Mouse (Mus musculus): ENCODE measurements around the gene Fam122a. TPM values are rescaled to one million over a fixed set of nuclear protein-coding genes. Genes with fewer than 3 reads are reported as not detected.

The Fam122a gene
- polyA plus RNA-seq (2016; fragmentation: Nextera tagmentation; extraction: Ambion mirVana), result 62.9 and 70.5 TPM in 2 replicates

DNA sequence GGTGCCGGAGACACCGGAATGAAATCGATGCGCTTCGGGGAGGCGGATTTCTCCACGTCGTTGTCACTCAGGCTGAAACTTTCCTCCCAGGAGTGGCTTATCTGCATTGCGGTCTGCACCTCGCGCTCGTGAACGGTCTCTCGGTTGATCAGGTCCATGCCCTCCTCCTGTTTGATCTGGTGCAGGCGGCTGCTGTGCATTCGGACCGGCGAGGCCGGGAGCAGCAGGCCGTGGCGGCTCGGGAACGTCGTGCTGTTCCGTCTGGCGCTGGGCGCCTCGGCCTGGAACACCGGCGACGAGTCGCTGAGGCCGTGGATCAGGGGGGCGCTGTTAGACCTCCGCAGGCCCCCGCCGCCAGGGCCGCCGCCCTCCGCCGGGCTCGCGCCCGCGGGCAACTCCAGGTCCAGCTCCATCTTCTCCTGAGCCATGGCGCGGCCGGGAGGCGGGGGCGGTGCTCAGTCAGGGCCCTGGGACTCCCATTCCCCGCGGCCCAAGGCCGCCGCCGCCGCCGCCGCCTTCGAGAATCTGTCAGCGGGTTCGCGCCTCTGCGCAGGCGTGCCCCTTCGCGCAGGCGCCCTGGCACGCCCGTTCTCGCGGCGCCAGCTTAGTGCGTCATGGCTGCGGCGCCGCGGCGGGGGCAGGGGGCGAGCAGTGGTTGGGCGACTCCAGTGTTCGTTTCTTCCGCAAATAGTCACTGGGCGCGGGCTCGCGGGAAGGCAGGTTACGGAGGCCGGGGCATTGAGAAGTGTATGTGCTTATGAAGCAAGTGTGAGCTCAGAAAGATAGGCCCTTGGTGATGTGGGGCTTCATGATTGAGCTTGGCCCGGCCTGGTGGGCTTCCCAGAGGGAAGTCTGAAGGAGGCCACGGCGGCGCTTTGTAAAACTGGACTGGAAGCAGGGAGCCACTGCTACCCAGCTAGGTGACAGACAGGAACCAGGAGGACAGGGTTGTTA, at the start of gene Fam122a:
Gene Fam122a, minus strand, starts transcription at position 428 of the 954 bp plus-strand sequence.
- Histone ChIP-seq H3K36me3 (0 out of 2 replicates have a peak, but pooled peaks cover 4% of the 10 kb centered on the region), H3K9me3 (no peaks in the 10 kb centered on the region), H3K27me3 (no peaks in the 10 kb centered on the region), H3K9ac (peak within 1 kb of the TSS; percentile 92), H3K4me2 (replicated peaks) (peak within 1 kb of the TSS; percentile 81), H3K4me3 (peak within 1 kb of the TSS; percentile 78), H3K4me1 (peaks cover 10% of the 10 kb centered on the region; the same call in 1 of the 2 replicates), H3K27ac (peak within 1 kb of the TSS; percentile 87)
- peak; percentile 91 for ATAC-seq (ENCODE audit: insufficient number of reproducible peaks, insufficient read depth, low FRiP score, low TSS enrichment)
- WGBS, result under 1% methylated on average over 90 of the region's 92 CpGs

DNA sequence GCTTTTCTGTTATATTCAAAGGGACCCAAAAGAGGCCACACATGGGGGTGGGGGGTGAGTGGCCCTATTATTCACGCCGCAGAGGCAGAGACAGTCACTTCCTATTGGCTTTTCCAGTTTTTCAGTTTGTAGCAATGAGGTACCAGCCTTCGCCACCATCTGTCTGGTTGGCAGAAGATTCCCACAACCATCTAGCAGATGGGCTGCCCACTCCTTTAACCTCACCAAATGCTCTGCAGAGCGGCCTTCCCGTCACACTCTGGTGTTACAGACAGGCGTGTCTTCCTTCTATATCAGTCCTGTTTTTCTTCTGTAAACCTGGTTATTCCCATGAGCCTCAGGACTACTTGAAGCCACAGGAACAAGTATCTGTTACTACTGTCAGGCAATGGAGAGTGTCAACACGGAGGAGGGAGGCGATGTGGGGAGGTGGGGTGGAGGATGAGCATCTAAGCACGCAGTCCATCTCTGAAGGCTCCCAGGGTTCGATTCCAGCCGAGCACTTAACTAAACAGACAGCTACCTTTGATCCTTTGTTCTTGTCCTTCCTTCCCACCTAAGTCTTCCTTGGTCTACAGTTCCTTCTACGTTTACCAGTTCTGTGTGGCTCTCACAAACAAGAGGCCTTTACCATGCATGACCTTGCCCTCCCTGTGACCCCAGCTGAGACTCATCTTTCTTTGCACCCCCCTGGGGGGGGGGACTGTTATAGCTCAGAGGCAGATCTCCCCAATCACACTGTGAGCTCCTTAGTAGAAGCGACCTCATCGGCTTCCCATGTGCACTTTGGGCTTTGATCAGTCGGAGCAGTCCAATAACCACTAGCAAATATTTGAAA, 46.5 kb upstream of the Fam122a start:
- Histone ChIP-seq H3K4me3 (no peak overlapping the region), H3K9me3 (no peaks in the 10 kb centered on the region), H3K36me3 (no peaks in the 10 kb centered on the region), H3K9ac (no peak overlapping the region), H3K4me1 (no peaks in the 10 kb centered on the region), H3K27ac (no peak overlapping the region), H3K27me3 (no peaks in the 10 kb centered on the region), H3K4me2 (replicated peaks) (no peak overlapping the region)
- 75% methylated on average over 15 of the region's 15 CpGs for WGBS
- no peak for ATAC-seq (ENCODE audit: insufficient number of reproducible peaks, insufficient read depth, low FRiP score, low TSS enrichment)

DNA sequence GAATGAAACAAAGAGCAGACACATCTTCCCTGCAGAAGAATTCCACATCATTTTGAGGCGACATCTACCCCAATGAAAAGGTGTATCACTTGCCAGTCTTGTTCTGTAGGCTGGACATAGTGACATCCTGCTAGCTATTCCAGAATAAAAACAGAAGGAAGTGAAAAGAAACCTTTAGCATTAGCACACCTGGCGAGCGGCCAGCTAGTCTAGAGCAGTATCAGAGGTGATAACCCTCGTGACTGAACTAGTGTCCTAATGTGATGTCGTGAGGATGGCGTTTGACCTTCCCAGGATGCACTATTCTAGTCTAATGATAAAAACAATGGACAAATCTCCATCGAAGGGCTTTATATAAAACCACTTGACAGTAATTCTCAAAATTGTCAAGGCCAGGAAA, 44.8 kb upstream of the Fam122a start:
- H3K4me1 ChIP-seq, result no peaks in the 10 kb centered on the region
- no peaks in the 10 kb centered on the region for H3K36me3 ChIP-seq
- no peaks in the 10 kb centered on the region for H3K9me3 ChIP-seq
- no peak for ATAC-seq (ENCODE audit: insufficient number of reproducible peaks, insufficient read depth, low FRiP score, low TSS enrichment)
- H3K27ac ChIP-seq, result no peak overlapping the region
- no peak overlapping the region for H3K4me3 ChIP-seq
- no peak overlapping the region for H3K4me2 ChIP-seq (replicated peaks)
- 89% methylated on average over 7 of the region's 7 CpGs for WGBS
- H3K27me3 ChIP-seq, result no peaks in the 10 kb centered on the region
- no peak overlapping the region for H3K9ac ChIP-seq

DNA sequence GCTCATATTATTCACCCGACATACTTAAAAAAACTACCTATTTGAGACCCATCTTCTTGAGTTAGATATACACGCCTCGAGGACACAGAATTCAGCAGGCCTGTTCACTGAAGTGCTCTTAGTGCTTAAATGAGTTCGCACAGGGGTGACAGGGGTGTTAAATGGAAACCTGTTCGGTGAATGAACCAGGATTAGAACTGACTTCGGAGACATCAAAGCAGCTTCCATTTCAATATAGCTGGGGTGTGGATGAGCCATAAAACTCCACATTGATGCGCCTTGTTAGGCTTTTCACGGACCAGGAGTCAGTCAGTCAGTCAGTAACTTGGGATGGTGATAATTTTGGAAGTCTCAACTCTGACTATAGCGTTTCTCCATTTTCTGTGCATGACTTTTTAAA, 44.0 kb upstream of the Fam122a start:
- H3K9me3 ChIP-seq, result no peaks in the 10 kb centered on the region
- no peak for ATAC-seq (ENCODE audit: insufficient number of reproducible peaks, insufficient read depth, low FRiP score, low TSS enrichment)
- no peak overlapping the region for H3K4me3 ChIP-seq
- H3K27ac ChIP-seq, result no peak overlapping the region
- 85% methylated on average over 9 of the region's 9 CpGs for WGBS
- no peak overlapping the region for H3K9ac ChIP-seq
- H3K4me2 ChIP-seq (replicated peaks), result no peak overlapping the region
- H3K4me1 ChIP-seq, result no peaks in the 10 kb centered on the region
- H3K36me3 ChIP-seq, result no peaks in the 10 kb centered on the region
- no peaks in the 10 kb centered on the region for H3K27me3 ChIP-seq

- Histone ChIP-seq H3K9me3 (no peaks in the 10 kb centered on the region), H3K4me3 (no peak overlapping the region), H3K27me3 (no peaks in the 10 kb centered on the region), H3K27ac (no peak overlapping the region), H3K9ac (no peak overlapping the region), H3K4me1 (no peaks in the 10 kb centered on the region), H3K36me3 (no peaks in the 10 kb centered on the region), H3K4me2 (replicated peaks) (no peak overlapping the region)
- WGBS, result 86% methylated on average over 6 of the region's 6 CpGs
- ATAC-seq (ENCODE audit: insufficient number of reproducible peaks, insufficient read depth, low FRiP score, low TSS enrichment), result no peak
Measured at GRCm38 (mm10) chr19:24519732-24520409, 42.7 kb upstream of the Fam122a start.

- no peaks in the 10 kb centered on the region for H3K27me3 ChIP-seq
- no peak overlapping the region for H3K4me2 ChIP-seq (replicated peaks)
- H3K4me1 ChIP-seq, result no peaks in the 10 kb centered on the region
- H3K9ac ChIP-seq, result peak overlapping the region; percentile 24; the same call in 1 of the 2 replicates
- H3K27ac ChIP-seq, result no peak overlapping the region
- no peaks in the 10 kb centered on the region for H3K36me3 ChIP-seq
- H3K4me3 ChIP-seq, result no peak overlapping the region
- no peak for ATAC-seq (ENCODE audit: insufficient number of reproducible peaks, insufficient read depth, low FRiP score, low TSS enrichment)
- H3K9me3 ChIP-seq, result no peaks in the 10 kb centered on the region
Measured at GRCm38 (mm10) chr19:24518384-24518783, 41.2 kb upstream of the Fam122a start.

DNA sequence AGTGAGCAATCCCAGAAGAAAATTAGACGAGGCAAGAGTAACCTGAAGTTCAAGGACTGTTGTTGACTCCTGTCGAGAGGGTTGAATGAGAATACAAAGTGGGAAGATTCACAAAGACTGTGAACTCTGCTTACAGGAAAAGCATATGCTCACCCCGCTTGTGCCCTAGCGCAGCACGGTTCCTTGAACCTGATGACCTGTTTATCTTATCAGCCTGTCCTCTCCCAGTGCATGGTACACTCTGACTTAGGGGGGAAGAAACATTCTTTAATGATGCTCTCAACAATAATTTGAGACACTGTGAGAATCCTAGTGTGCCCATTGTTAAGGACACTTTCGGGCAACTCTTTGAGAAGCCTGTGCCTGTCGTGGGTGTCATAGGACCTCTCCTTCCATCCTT, 39.9 kb upstream of the Fam122a start:
- Histone ChIP-seq H3K27me3 (no peaks in the 10 kb centered on the region), H3K4me3 (no peak overlapping the region), H3K36me3 (no peaks in the 10 kb centered on the region), H3K4me1 (no peaks in the 10 kb centered on the region), H3K9me3 (no peaks in the 10 kb centered on the region), H3K9ac (no peak overlapping the region), H3K4me2 (replicated peaks) (no peak overlapping the region), H3K27ac (no peak overlapping the region)
- 83% methylated on average over 7 of the region's 7 CpGs for WGBS
- ATAC-seq (ENCODE audit: insufficient number of reproducible peaks, insufficient read depth, low FRiP score, low TSS enrichment), result no peak

DNA sequence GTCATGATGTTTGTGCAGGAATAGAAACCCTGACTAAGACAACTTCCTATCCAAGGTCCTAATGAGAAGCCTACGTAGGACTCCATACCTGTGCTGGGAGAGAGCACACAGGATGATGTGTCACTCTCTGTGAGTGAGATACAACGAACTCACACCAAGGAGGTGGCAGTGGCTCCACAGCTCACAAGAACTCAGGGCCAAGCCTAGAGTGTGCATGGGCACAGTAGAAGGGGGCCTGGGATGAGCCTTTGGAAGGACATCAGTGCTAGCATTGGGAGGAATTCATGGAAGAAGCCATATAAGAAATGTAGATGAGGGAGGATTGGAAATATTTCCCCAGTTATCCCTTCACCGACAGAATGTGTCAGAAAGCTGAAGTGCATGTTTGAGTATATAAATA, 38.8 kb upstream of the Fam122a start:
- no peak for ATAC-seq (ENCODE audit: insufficient number of reproducible peaks, insufficient read depth, low FRiP score, low TSS enrichment)
- Histone ChIP-seq H3K27ac (no peak overlapping the region), H3K27me3 (no peaks in the 10 kb centered on the region), H3K4me3 (no peak overlapping the region), H3K9me3 (no peaks in the 10 kb centered on the region), H3K36me3 (no peaks in the 10 kb centered on the region), H3K4me1 (no peaks in the 10 kb centered on the region), H3K9ac (no peak overlapping the region), H3K4me2 (replicated peaks) (no peak overlapping the region)
- 88% methylated on average over 3 of the region's 3 CpGs for WGBS

- Histone ChIP-seq H3K4me2 (replicated peaks) (no peak overlapping the region), H3K4me3 (no peak overlapping the region), H3K27me3 (no peaks in the 10 kb centered on the region), H3K4me1 (no peaks in the 10 kb centered on the region), H3K27ac (no peak overlapping the region), H3K36me3 (no peaks in the 10 kb centered on the region), H3K9me3 (no peaks in the 10 kb centered on the region), H3K9ac (no peak overlapping the region)
- 83% methylated on average over 15 of the region's 15 CpGs for whole genome bisulfite sequencing
- ATAC-seq (ENCODE audit: insufficient number of reproducible peaks, insufficient read depth, low FRiP score, low TSS enrichment), result no peak
Measured at GRCm38 (mm10) chr19:24514661-24515642, 37.8 kb upstream of the Fam122a start.

- ATAC-seq (ENCODE audit: insufficient number of reproducible peaks, insufficient read depth, low FRiP score, low TSS enrichment), result no peak
Measured at GRCm38 (mm10) chr19:24513105-24513843, 36.1 kb upstream of the Fam122a start.

More at GRCm38 (mm10) chr19:24513105-24513843, 36.1 kb upstream of the Fam122a start:
- WGBS, result 83% methylated on average over 20 of the region's 20 CpGs
- Histone ChIP-seq H3K27me3 (no peaks in the 10 kb centered on the region), H3K9me3 (no peaks in the 10 kb centered on the region), H3K4me1 (no peaks in the 10 kb centered on the region), H3K27ac (no peak overlapping the region), H3K9ac (no peak overlapping the region), H3K4me2 (replicated peaks) (no peak overlapping the region), H3K4me3 (no peak overlapping the region), H3K36me3 (no peaks in the 10 kb centered on the region)
